Mouse (Mus musculus): ENCODE data around the gene Gimap4. TPM values are rescaled to one million over a fixed set of nuclear protein-coding genes. Genes with fewer than 3 reads are reported as not detected.

Gene Gimap4
- 0.54 and 0.74 TPM in 2 replicates for polyA plus RNA-seq (2012; rRNA removed)

GRCm38 (mm10) chr6:48684319-48684718, at the start of gene Gimap4:
Gene Gimap4, plus strand, starts transcription at chr6:48684549.
- Histone ChIP-seq H3K4me1 (ENCODE audit: control insufficient read depth, insufficient read depth, low read length) (no peaks in the 10 kb centered on the region; the same call in 1 of the 2 replicates), H3K27ac (ENCODE audit: insufficient read depth, low read length) (no peak within 1 kb of the TSS), H3K27me3 (ENCODE audit: control insufficient read depth, insufficient read depth, low read length) (no peaks in the 10 kb centered on the region), H3K4me3 (replicated peaks; ENCODE audit: insufficient read depth, low read depth, low read length) (no peak within 1 kb of the TSS)
- 82% methylated on average over 5 of the region's 5 CpGs for WGBS
- no peak for TF ChIP-seq CTCF (IDR thresholded peaks at IDR 0.05; ENCODE audit: borderline replicate concordance, insufficient read depth, low read depth, low read length)
- no peak for TF ChIP-seq POLR2A (IDR thresholded peaks at IDR 0.05; ENCODE audit: borderline replicate concordance, insufficient read depth, low read length)
- no peak for DNase-seq

GRCm38 (mm10) chr6:48635105-48635504, 49.2 kb upstream of the Gimap4 start:
- no peak for DNase-seq
- Histone ChIP-seq H3K27ac (ENCODE audit: insufficient read depth, low read length) (no peak overlapping the region), H3K4me1 (ENCODE audit: control insufficient read depth, insufficient read depth, low read length) (no peaks in the 10 kb centered on the region), H3K4me3 (replicated peaks; ENCODE audit: insufficient read depth, low read depth, low read length) (no peak overlapping the region), H3K27me3 (ENCODE audit: control insufficient read depth, insufficient read depth, low read length) (no peaks in the 10 kb centered on the region)
- WGBS = 97% methylated on average over 2 of the region's 2 CpGs
- no peak for TF ChIP-seq POLR2A (IDR thresholded peaks at IDR 0.05; ENCODE audit: borderline replicate concordance, insufficient read depth, low read length)
- no peak for TF ChIP-seq CTCF (IDR thresholded peaks at IDR 0.05; ENCODE audit: borderline replicate concordance, insufficient read depth, low read depth, low read length)

GRCm38 (mm10) chr6:48636515-48636914, 47.8 kb upstream of the Gimap4 start:
- Histone ChIP-seq H3K27me3 (ENCODE audit: control insufficient read depth, insufficient read depth, low read length) (no peaks in the 10 kb centered on the region), H3K4me3 (replicated peaks; ENCODE audit: insufficient read depth, low read depth, low read length) (no peak overlapping the region), H3K4me1 (ENCODE audit: control insufficient read depth, insufficient read depth, low read length) (no peaks in the 10 kb centered on the region), H3K27ac (ENCODE audit: insufficient read depth, low read length) (no peak overlapping the region)
- TF ChIP-seq POLR2A (IDR thresholded peaks at IDR 0.05; ENCODE audit: borderline replicate concordance, insufficient read depth, low read length) (no peak), CTCF (IDR thresholded peaks at IDR 0.05; ENCODE audit: borderline replicate concordance, insufficient read depth, low read depth, low read length) (no peak)
- WGBS = 27% methylated on average over 6 of the region's 6 CpGs
- DNase-seq = no peak

GRCm38 (mm10) chr6:48637811-48638500, 46.4 kb upstream of the Gimap4 start:
- Histone ChIP-seq H3K27ac (ENCODE audit: insufficient read depth, low read length) (no peak overlapping the region), H3K27me3 (ENCODE audit: control insufficient read depth, insufficient read depth, low read length) (no peaks in the 10 kb centered on the region), H3K4me1 (ENCODE audit: control insufficient read depth, insufficient read depth, low read length) (no peaks in the 10 kb centered on the region), H3K4me3 (replicated peaks; ENCODE audit: insufficient read depth, low read depth, low read length) (no peak overlapping the region)
- DNase-seq = no peak
- 47% methylated on average over 6 of the region's 6 CpGs for WGBS
- no peak for TF ChIP-seq CTCF (IDR thresholded peaks at IDR 0.05; ENCODE audit: borderline replicate concordance, insufficient read depth, low read depth, low read length)
- TF ChIP-seq POLR2A (IDR thresholded peaks at IDR 0.05; ENCODE audit: borderline replicate concordance, insufficient read depth, low read length) = no peak

- TF ChIP-seq POLR2A (IDR thresholded peaks at IDR 0.05; ENCODE audit: borderline replicate concordance, insufficient read depth, low read length) (no peak), CTCF (IDR thresholded peaks at IDR 0.05; ENCODE audit: borderline replicate concordance, insufficient read depth, low read depth, low read length) (no peak)
- DNase-seq = no peak
- H3K4me3 ChIP-seq (replicated peaks; ENCODE audit: insufficient read depth, low read depth, low read length) = no peak overlapping the region
- H3K27ac ChIP-seq (ENCODE audit: insufficient read depth, low read length) = no peak overlapping the region
- no peaks in the 10 kb centered on the region for H3K4me1 ChIP-seq (ENCODE audit: control insufficient read depth, insufficient read depth, low read length)
- 81% methylated on average over 2 of the region's 2 CpGs for whole genome bisulfite sequencing
- no peaks in the 10 kb centered on the region for H3K27me3 ChIP-seq (ENCODE audit: control insufficient read depth, insufficient read depth, low read length)
These were observed 45.8 kb upstream of the Gimap4 start for GRCm38 (mm10) chr6:48638553-48638952.

GRCm38 (mm10) chr6:48641391-48641790, 43.0 kb upstream of the Gimap4 start:
- 71% methylated on average over 6 of the region's 6 CpGs for WGBS
- H3K4me3 ChIP-seq (replicated peaks; ENCODE audit: insufficient read depth, low read depth, low read length) = no peak overlapping the region
- no peak for TF ChIP-seq POLR2A (IDR thresholded peaks at IDR 0.05; ENCODE audit: borderline replicate concordance, insufficient read depth, low read length)
- TF ChIP-seq CTCF (IDR thresholded peaks at IDR 0.05; ENCODE audit: borderline replicate concordance, insufficient read depth, low read depth, low read length) = no peak
- no peak for DNase-seq
- H3K4me1 ChIP-seq (ENCODE audit: control insufficient read depth, insufficient read depth, low read length) = no peaks in the 10 kb centered on the region
- no peak overlapping the region for H3K27ac ChIP-seq (ENCODE audit: insufficient read depth, low read length)
- no peaks in the 10 kb centered on the region for H3K27me3 ChIP-seq (ENCODE audit: control insufficient read depth, insufficient read depth, low read length)

GRCm38 (mm10) chr6:48642764-48643292, 41.5 kb upstream of the Gimap4 start:
- Histone ChIP-seq H3K27ac (ENCODE audit: insufficient read depth, low read length) (no peak overlapping the region), H3K4me1 (ENCODE audit: control insufficient read depth, insufficient read depth, low read length) (no peaks in the 10 kb centered on the region), H3K4me3 (replicated peaks; ENCODE audit: insufficient read depth, low read depth, low read length) (no peak overlapping the region), H3K27me3 (ENCODE audit: control insufficient read depth, insufficient read depth, low read length) (no peaks in the 10 kb centered on the region)
- TF ChIP-seq CTCF (IDR thresholded peaks at IDR 0.05; ENCODE audit: borderline replicate concordance, insufficient read depth, low read depth, low read length) (peak; percentile 45; the same call in 1 of the 2 replicates), POLR2A (IDR thresholded peaks at IDR 0.05; ENCODE audit: borderline replicate concordance, insufficient read depth, low read length) (no peak)
- peak in 1 of 2 experiments; percentile 65 for DNase-seq
- 23% methylated on average over 4 of the region's 4 CpGs for WGBS

All from cerebellum, adult 2 months (tissue).